Mouse (Mus musculus): ENCODE results near the gene Rprml. TPM values are rescaled to one million over a fixed set of nuclear protein-coding genes. Genes with fewer than 3 reads are reported as not detected.
"Not testable (repeated sequence)": the region's sequence is repeated elsewhere in the genome, so short reads cannot be mapped to it uniquely, and the experiment has no call there.

Rprml gene
- polyA plus RNA-seq, 1 experiment from 2014 or later = 0.27 TPM

GRCm38 (mm10) chr11:103677042-103677441 is 27.7 kb downstream of the Rprml start:
- not testable (repeated sequence) for H3K4me3 ChIP-seq (ENCODE audit: low read depth, low read length); ATAC-seq (ENCODE audit: low read depth); H3K9me3 ChIP-seq (ENCODE audit: control insufficient read depth, low read length); H3K9ac ChIP-seq (replicated peaks; ENCODE audit: low read depth, low read length); H3K4me1 ChIP-seq (ENCODE audit: control insufficient read depth, insufficient read depth, low read length); H3K27me3 ChIP-seq (ENCODE audit: control insufficient read depth, insufficient read depth, low read length); H3K4me2 ChIP-seq (ENCODE audit: low read depth, low read length); H3K27ac ChIP-seq (ENCODE audit: low read depth, low read length)
- WGBS = 36% methylated on average over 2 of the region's 2 CpGs
- H3K36me3 ChIP-seq (ENCODE audit: control insufficient read depth, insufficient read depth, low read length) = peaks cover 41% of the 10 kb centered on the region

- 90% methylated on average over 11 of the region's 11 CpGs for WGBS
- Histone ChIP-seq H3K36me3 (ENCODE audit: control insufficient read depth, insufficient read depth, low read length) (peaks cover 71% of the 10 kb centered on the region), H3K4me2 (ENCODE audit: low read depth, low read length) (no peak overlapping the region), H3K4me1 (ENCODE audit: control insufficient read depth, insufficient read depth, low read length) (no peaks in the 10 kb centered on the region), H3K9me3 (ENCODE audit: control insufficient read depth, low read length) (no peaks in the 10 kb centered on the region), H3K27me3 (ENCODE audit: control insufficient read depth, insufficient read depth, low read length) (no peaks in the 10 kb centered on the region), H3K9ac (replicated peaks; ENCODE audit: low read depth, low read length) (no peak overlapping the region), H3K4me3 (ENCODE audit: low read depth, low read length) (no peak overlapping the region), H3K27ac (ENCODE audit: low read depth, low read length) (no peak overlapping the region)
- no peak for ATAC-seq (ENCODE audit: low read depth)
Observed at GRCm38 (mm10) chr11:103683667-103684334, 34.4 kb downstream of the Rprml start.

GRCm38 (mm10) chr11:103685261-103685736 is 35.9 kb downstream of the Rprml start:
- Histone ChIP-seq H3K4me2 (ENCODE audit: low read depth, low read length) (no peak overlapping the region), H3K27ac (ENCODE audit: low read depth, low read length) (no peak overlapping the region), H3K4me1 (ENCODE audit: control insufficient read depth, insufficient read depth, low read length) (no peaks in the 10 kb centered on the region), H3K9ac (replicated peaks; ENCODE audit: low read depth, low read length) (no peak overlapping the region), H3K27me3 (ENCODE audit: control insufficient read depth, insufficient read depth, low read length) (no peaks in the 10 kb centered on the region), H3K9me3 (ENCODE audit: control insufficient read depth, low read length) (no peaks in the 10 kb centered on the region), H3K36me3 (ENCODE audit: control insufficient read depth, insufficient read depth, low read length) (peaks cover 61% of the 10 kb centered on the region), H3K4me3 (ENCODE audit: low read depth, low read length) (no peak overlapping the region)
- 90% methylated on average over 7 of the region's 7 CpGs for WGBS
- no peak for ATAC-seq (ENCODE audit: low read depth)

GRCm38 (mm10) chr11:103686706-103687105 is 37.3 kb downstream of the Rprml start:
- WGBS = 93% methylated on average over 6 of the region's 6 CpGs
- no peak for ATAC-seq (ENCODE audit: low read depth)
- Histone ChIP-seq H3K4me3 (ENCODE audit: low read depth, low read length) (no peak overlapping the region), H3K9me3 (ENCODE audit: control insufficient read depth, low read length) (no peaks in the 10 kb centered on the region), H3K27me3 (ENCODE audit: control insufficient read depth, insufficient read depth, low read length) (no peaks in the 10 kb centered on the region), H3K4me1 (ENCODE audit: control insufficient read depth, insufficient read depth, low read length) (no peaks in the 10 kb centered on the region), H3K36me3 (ENCODE audit: control insufficient read depth, insufficient read depth, low read length) (peaks cover 50% of the 10 kb centered on the region), H3K27ac (ENCODE audit: low read depth, low read length) (no peak overlapping the region), H3K4me2 (ENCODE audit: low read depth, low read length) (no peak overlapping the region), H3K9ac (replicated peaks; ENCODE audit: low read depth, low read length) (no peak overlapping the region)

GRCm38 (mm10) chr11:103688271-103688979 is 39.1 kb downstream of the Rprml start:
- H3K36me3 ChIP-seq (ENCODE audit: control insufficient read depth, insufficient read depth, low read length) = peaks cover 33% of the 10 kb centered on the region
- H3K27me3 ChIP-seq (ENCODE audit: control insufficient read depth, insufficient read depth, low read length) = no peaks in the 10 kb centered on the region
- H3K4me3 ChIP-seq (ENCODE audit: low read depth, low read length) = no peak overlapping the region
- no peak overlapping the region for H3K9ac ChIP-seq (replicated peaks; ENCODE audit: low read depth, low read length)
- H3K4me1 ChIP-seq (ENCODE audit: control insufficient read depth, insufficient read depth, low read length) = no peaks in the 10 kb centered on the region
- ATAC-seq (ENCODE audit: low read depth) = no peak
- no peak overlapping the region for H3K4me2 ChIP-seq (ENCODE audit: low read depth, low read length)
- no peaks in the 10 kb centered on the region for H3K9me3 ChIP-seq (ENCODE audit: control insufficient read depth, low read length)
- 71% methylated on average over 6 of the region's 6 CpGs for WGBS
- H3K27ac ChIP-seq (ENCODE audit: low read depth, low read length) = no peak overlapping the region

- H3K27me3 ChIP-seq (ENCODE audit: control insufficient read depth, insufficient read depth, low read length) = no peaks in the 10 kb centered on the region
- H3K36me3 ChIP-seq (ENCODE audit: control insufficient read depth, insufficient read depth, low read length) = peaks cover 30% of the 10 kb centered on the region
- 30% methylated on average over 3 of the region's 3 CpGs for WGBS
- no peaks in the 10 kb centered on the region for H3K4me1 ChIP-seq (ENCODE audit: control insufficient read depth, insufficient read depth, low read length)
- no peak overlapping the region for H3K27ac ChIP-seq (ENCODE audit: low read depth, low read length)
- no peak overlapping the region for H3K4me2 ChIP-seq (ENCODE audit: low read depth, low read length)
- no peaks in the 10 kb centered on the region for H3K9me3 ChIP-seq (ENCODE audit: control insufficient read depth, low read length)
- ATAC-seq (ENCODE audit: low read depth) = no peak
- H3K4me3 ChIP-seq (ENCODE audit: low read depth, low read length) = no peak overlapping the region
- no peak overlapping the region; the same call in 1 of the 2 replicates for H3K9ac ChIP-seq (replicated peaks; ENCODE audit: low read depth, low read length)
Observed at GRCm38 (mm10) chr11:103688980-103689378, 39.6 kb downstream of the Rprml start.

- H3K4me3 ChIP-seq (ENCODE audit: low read depth, low read length) = no peak overlapping the region
- WGBS = 100% methylated on average over 1 of the region's 1 CpGs
- no peak for ATAC-seq (ENCODE audit: low read depth)
- H3K27me3 ChIP-seq (ENCODE audit: control insufficient read depth, insufficient read depth, low read length) = no peaks in the 10 kb centered on the region
- no peak overlapping the region for H3K27ac ChIP-seq (ENCODE audit: low read depth, low read length)
- H3K36me3 ChIP-seq (ENCODE audit: control insufficient read depth, insufficient read depth, low read length) = peaks cover 14% of the 10 kb centered on the region
- no peak overlapping the region for H3K4me2 ChIP-seq (ENCODE audit: low read depth, low read length)
- H3K4me1 ChIP-seq (ENCODE audit: control insufficient read depth, insufficient read depth, low read length) = no peaks in the 10 kb centered on the region
- H3K9ac ChIP-seq (replicated peaks; ENCODE audit: low read depth, low read length) = no peak overlapping the region
- no peaks in the 10 kb centered on the region for H3K9me3 ChIP-seq (ENCODE audit: control insufficient read depth, low read length)
Observed at GRCm38 (mm10) chr11:103691036-103691435, 41.7 kb downstream of the Rprml start.

- Histone ChIP-seq H3K9ac (replicated peaks; ENCODE audit: low read depth, low read length) (no peak overlapping the region), H3K27ac (ENCODE audit: low read depth, low read length) (no peak overlapping the region), H3K36me3 (ENCODE audit: control insufficient read depth, insufficient read depth, low read length) (no peaks in the 10 kb centered on the region), H3K4me1 (ENCODE audit: control insufficient read depth, insufficient read depth, low read length) (0 out of 2 replicates have a peak, but pooled peaks cover 3% of the 10 kb centered on the region), H3K4me3 (ENCODE audit: low read depth, low read length) (no peak overlapping the region), H3K27me3 (ENCODE audit: control insufficient read depth, insufficient read depth, low read length) (no peaks in the 10 kb centered on the region), H3K4me2 (ENCODE audit: low read depth, low read length) (no peak overlapping the region), H3K9me3 (ENCODE audit: control insufficient read depth, low read length) (no peaks in the 10 kb centered on the region)
- 28% methylated on average over 1 of the region's 1 CpGs for WGBS
- ATAC-seq (ENCODE audit: low read depth) = no peak
Observed at GRCm38 (mm10) chr11:103693241-103693640, 43.9 kb downstream of the Rprml start.

GRCm38 (mm10) chr11:103696851-103697564 is 47.6 kb downstream of the Rprml start:
- 1% methylated on average over 18 of the region's 18 CpGs for WGBS
- Histone ChIP-seq H3K36me3 (ENCODE audit: control insufficient read depth, insufficient read depth, low read length) (no peaks in the 10 kb centered on the region), H3K27me3 (ENCODE audit: control insufficient read depth, insufficient read depth, low read length) (no peaks in the 10 kb centered on the region), H3K4me1 (ENCODE audit: control insufficient read depth, insufficient read depth, low read length) (0 out of 2 replicates have a peak, but pooled peaks cover 3% of the 10 kb centered on the region), H3K9ac (replicated peaks; ENCODE audit: low read depth, low read length) (peak overlapping the region; percentile 97), H3K9me3 (ENCODE audit: control insufficient read depth, low read length) (no peaks in the 10 kb centered on the region), H3K4me3 (ENCODE audit: low read depth, low read length) (peak overlapping the region; percentile 90), H3K4me2 (ENCODE audit: low read depth, low read length) (peak overlapping the region; percentile 50), H3K27ac (ENCODE audit: low read depth, low read length) (peak overlapping the region; percentile 99)
- peak; percentile 75 for ATAC-seq (ENCODE audit: low read depth)
